Mouse (Mus musculus) gastrocnemius, postnatal 4 days (tissue): ENCODE measurements around the gene Rps15. TPM values are rescaled to one million over a fixed set of nuclear protein-coding genes. Genes with fewer than 3 reads are reported as not detected.

Source experiments
- DNase-seq, 2 experiments: peaks; one replicate each; pipeline ENCODE4 v3.0.0; 2021 to 2022; ENCODE audit warnings: low spot score in 2 of 2, mixed read lengths in 2 of 2
- total RNA-seq, 2 experiments: library from RNA; stranded (reverse); gene quantifications; 2 replicates each; pipeline ENCODE4 v1.2.3; 2021

Gene Rps15
- total RNA-seq, 2 experiments from 2014 or later = 1,165 to 1,300 TPM

GRCm38 (mm10) chr10:80285222-80286070, 6.8 kb upstream of the Rps15 start:
- no peak for DNase-seq

GRCm38 (mm10) chr10:80288097-80288496, 4.2 kb upstream of the Rps15 start:
- no peak for DNase-seq

- DNase-seq = no peak
Measured at GRCm38 (mm10) chr10:80288657-80289056, 3.6 kb upstream of the Rps15 start.

DNA sequence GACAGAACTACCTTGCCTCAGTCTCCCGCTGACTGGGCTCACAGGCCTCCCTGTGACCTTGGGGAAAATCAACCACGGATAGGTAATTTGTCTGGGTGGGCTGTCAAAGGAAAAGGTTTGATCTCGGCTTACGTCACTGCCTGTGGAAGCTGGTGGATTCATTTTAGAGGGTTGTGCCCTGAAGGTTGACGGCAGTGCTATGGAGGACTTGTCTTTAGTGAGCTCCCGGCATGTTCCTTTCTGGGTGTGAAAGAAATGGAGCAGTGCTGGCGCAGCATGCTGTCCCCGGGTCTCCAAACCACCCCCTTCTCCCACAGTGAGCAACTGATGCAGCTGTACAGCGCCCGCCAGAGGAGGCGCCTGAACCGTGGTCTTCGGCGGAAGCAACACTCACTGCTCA, 1.1 kb downstream of the Rps15 start:
- DNase-seq = no peak

- DNase-seq = no peak
Measured at GRCm38 (mm10) chr10:80294311-80294710, 2.1 kb downstream of the Rps15 start.

- no peak for DNase-seq
Measured at GRCm38 (mm10) chr10:80294788-80295303, 2.6 kb downstream of the Rps15 start.

DNA sequence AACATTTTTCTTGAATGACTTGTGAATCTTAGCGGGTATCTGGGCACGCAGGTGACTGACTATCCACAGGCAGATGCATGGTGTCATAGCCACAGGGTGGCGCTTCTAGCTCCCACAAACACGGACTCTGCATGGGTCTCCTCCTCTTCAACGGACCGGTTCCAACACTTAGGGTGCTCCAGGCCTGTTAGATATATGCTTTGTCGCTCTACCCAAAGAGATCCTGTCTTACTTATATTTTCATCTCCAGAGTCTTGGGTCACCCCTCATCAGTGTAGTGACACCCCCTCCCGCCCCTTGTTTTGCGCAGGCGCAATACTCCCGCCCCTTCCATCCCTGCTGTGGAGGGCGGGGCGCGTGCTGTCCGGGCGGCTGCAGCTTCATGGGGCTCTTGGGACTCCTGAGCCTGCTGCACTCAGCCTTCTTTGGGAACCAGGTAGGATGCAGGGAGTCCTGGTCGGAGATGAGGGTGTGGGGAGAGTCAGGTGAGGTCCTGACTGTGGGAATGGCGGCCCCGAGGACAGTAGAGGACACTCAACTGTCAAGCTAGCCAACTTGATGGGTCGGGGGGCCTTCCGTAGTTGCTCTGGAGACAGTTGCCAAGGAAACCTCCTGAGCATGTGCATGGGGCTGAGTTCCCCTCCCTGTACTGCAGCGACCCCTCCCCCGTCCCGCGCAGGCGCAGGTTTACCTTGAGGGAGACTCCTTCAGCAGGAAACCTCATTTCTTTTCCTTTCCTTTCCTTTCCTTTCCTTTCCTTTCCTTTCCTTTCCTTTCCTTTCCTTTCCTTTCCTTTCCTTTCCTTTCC, 3.6 kb downstream of the Rps15 start, which contains the start of gene Apc2:
Gene Apc2, plus strand, starts transcription at position 360 of the 808 bp plus-strand sequence.
- DNase-seq = peak in 1 of 2 experiments; percentile 68

DNA sequence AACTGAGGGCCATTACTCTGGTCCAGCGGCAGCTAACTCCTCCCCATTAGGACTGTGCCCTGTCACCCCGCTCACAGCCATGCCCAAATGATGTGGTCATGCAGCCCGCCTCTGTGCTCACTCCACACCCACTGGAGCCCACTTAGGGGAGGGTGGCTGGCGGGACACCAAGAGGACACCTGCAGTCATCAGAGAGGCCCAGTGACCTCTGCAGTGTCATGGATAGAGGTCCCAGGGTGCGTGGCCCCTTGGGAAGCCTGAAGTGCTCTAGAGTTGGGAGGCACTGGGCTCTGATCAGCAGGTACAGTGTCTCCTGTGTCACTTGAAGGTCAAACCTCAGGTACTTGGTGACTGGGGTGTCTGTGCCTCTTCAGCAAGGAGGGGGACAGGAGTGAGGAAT, 4.6 kb downstream of the Rps15 start:
- DNase-seq = no peak

GRCm38 (mm10) chr10:80297526-80298133, 5.4 kb downstream of the Rps15 start:
- no peak for DNase-seq

DNA sequence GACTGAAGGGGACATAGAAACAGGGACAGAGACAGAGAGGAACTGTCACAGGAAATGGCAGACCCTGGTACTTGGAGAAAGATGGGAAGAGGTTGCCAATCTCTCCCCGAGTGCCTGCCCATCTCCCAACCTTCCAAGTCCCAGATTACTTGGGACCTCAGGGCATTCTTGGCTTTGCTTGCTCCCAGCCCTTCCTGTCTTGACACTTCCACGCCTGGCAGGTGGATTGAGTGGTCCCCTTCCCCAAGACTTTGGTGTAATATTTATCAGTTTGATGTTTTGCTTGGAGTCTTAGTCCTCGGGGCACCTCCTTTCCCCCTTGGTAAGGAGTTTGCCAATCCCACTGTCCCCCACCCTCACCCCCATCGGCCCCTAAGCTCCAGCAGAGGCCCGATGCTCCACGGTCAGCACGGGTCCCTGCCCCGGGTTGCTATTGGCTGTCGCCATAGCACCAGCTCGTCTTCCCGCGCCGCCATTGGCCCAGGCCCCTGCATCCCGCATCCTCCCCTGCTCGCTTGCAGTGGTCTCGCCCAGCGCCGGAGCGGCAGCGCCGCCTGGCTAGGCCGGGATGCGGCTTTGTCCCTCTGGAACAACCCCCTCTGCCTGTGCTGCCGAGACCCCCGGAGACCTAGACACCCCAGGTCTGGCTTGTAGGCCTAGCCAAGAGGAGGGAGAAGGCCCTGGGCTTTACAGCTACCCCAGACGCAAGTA, 6.5 kb downstream of the Rps15 start:
- no peak for DNase-seq

GRCm38 (mm10) chr10:80299301-80299700, 7.0 kb downstream of the Rps15 start:
- no peak for DNase-seq

DNA sequence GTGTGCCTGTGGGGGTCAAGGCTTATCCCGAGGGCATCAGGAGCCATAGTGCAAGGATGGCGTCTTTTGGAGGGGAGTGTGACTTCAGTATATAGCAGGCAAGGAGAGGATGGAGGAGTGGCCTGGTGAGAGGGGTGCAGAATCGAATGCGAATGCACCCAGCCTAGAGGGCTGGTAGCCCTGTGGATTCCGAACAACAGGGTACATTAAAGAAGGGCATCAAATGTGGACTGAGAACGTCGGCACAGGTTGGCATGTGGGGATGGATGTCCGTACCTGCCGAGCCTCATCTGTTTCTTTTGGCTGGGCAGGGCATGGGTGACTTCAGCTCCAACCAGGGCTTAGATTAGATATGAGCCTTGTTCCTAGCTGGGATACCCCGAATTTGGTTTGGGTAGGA, 7.6 kb downstream of the Rps15 start:
- no peak for DNase-seq

GRCm38 (mm10) chr10:80300672-80301181, 8.5 kb downstream of the Rps15 start:
- no peak for DNase-seq

- DNase-seq = no peak
Measured at GRCm38 (mm10) chr10:80301256-80302081, 9.2 kb downstream of the Rps15 start.

GRCm38 (mm10) chr10:80302082-80302355, 9.8 kb downstream of the Rps15 start:
- no peak for DNase-seq

DNA sequence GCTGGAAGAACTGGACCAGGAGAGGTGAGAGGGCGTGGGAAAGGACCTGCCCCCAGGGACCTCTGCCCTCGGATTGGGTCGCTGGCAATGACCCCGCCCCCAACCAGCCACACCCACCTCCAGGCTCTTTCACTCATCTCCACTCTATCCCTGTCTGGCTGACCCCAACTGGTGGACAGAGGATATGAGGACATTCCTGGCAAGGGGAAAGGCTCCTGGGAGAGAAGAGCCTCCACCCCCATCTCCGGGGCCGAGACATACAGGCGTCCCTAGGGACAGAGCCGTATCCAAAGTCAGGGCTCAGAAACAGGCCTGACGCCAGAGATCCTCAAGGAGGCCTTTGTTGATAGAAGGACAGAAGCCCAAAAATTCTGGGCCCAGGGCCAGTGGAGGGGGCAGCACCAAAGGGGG, 10.2 kb downstream of the Rps15 start:
- peak in 1 of 2 experiments; percentile 62 for DNase-seq

DNA sequence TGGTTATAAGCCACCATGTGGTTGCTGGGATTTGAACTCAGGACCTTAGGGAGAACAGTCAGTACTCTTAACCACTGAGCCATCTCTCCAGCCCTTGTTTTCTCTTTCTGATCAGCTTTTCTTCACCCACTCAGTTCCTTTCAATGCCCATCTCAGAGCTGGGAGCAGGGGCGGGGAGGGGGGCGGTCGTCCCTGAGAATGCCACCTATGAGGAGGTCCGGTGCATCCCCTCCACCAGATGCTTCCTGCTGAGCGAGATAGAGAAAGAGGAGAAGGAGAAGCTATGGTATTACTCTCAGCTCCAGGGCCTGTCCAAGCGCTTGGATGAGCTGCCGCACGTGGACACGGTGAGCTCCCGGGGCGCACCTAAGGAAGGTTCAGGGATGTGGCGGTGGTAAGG, 12.2 kb downstream of the Rps15 start:
- no peak for DNase-seq

GRCm38 (mm10) chr10:80304862-80305261, 12.6 kb downstream of the Rps15 start:
- DNase-seq = no peak

- DNase-seq = no peak
Measured at GRCm38 (mm10) chr10:80311560-80311959, 19.3 kb downstream of the Rps15 start.
